Mouse (Mus musculus) right cerebral cortex, adult 2 months (tissue): ENCODE measurements at regions not wholly inside any gene's neighbourhood (a gene's known extent, or its start where the extent isn't known, plus 50 kb on each side); places are given as distances from the start of the nearest gene placed in this dataset.

Experiments
- DNase-seq, 2 experiments: peaks; one replicate each; pipeline ENCODE4 v3.0.0; 2021 to 2022; ENCODE audit warnings: low spot score in 2 of 2

- no peak for DNase-seq
Measured at GRCm38 (mm10) chr4:23994261-23994965, 501.8 kb upstream of the Mms22l start.

- no peak for DNase-seq
Measured at GRCm38 (mm10) chr4:24006257-24006955, 489.8 kb upstream of the Mms22l start.

- peak; percentile 38 to 53 for DNase-seq
Measured at GRCm38 (mm10) chr4:24019178-24020104, 476.8 kb upstream of the Mms22l start.
